Mouse (Mus musculus) layer of hippocampus, adult 9-11 months (tissue): ENCODE results near the gene Clk2.

Experiments used
- DNase-seq: peaks from one replicate; pipeline ENCODE4 v3.0.0; 2022

The Clk2 gene

GRCm38 (mm10) chr3:89164506-89165267, at the start of gene Clk2:
Clk2 (plus strand) TSS chr3:89164795.
- DNase-seq: peak; percentile 95

DNA sequence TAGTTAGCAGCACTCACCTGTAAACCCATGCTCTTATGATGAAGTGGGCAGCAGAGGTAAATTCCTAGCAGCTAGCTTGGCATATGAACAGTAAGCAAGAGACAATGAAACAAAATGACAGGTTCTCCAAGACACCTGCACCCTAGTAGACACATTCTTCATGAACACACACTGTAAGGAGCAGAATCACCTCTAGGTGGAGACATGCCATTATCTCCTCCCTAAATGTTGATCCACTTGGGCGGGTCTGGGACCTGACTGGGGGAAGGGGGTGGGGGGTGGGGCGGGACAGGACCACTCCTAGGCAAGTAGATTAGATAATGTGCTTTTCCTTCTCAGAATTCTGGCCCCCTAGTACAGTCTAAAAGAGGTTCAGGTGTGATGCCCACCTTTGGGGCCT, 49.1 kb upstream of the Clk2 start:
- DNase-seq: no peak

- no peak for DNase-seq
Measured at GRCm38 (mm10) chr3:89123313-89123712, 41.3 kb upstream of the Clk2 start.

DNA sequence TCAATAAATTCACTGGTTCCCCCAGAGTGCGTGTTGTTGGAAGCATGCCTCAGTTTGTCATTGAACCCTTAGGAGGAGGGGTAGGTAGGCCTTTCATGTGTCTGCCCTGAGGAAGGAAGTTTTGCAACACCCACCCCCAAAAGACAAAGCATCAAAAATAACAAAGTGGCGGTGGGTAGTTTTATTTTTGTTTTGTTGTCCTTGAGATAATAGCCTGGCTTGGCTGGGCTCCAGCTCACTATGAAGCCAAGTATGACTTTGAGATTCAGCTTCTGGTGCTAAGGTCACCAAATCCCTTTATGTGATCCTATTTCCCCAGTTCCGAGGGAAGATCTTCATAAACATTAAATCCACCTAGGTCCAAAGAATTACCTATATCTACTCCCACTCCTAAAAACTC, 40.4 kb upstream of the Clk2 start:
- DNase-seq: no peak

GRCm38 (mm10) chr3:89125981-89126380, 38.6 kb upstream of the Clk2 start:
- no peak for DNase-seq

DNA sequence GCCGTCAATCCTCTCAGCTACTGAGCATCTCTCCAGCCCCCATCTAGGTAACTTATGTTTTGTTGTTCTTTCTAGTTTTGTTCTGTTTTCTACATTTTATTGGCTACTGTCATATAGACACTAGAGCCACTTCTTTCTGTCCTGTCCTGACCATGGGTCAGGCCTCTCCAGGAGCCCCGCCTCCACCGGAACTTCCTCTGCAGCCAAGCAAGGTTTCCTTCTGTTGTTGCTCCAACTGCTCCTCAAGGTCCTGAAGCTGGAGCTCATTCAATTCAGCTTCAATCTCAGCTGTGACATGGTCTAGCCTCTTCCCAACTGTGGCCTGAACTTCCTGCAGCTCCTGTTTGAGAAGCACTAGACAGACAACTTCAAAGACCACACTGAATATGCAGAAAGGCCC, 34.7 kb upstream of the Clk2 start:
- no peak for DNase-seq

GRCm38 (mm10) chr3:89131816-89132215, 32.8 kb upstream of the Clk2 start:
- DNase-seq: peak; percentile 82

GRCm38 (mm10) chr3:89132285-89133062, 32.1 kb upstream of the Clk2 start:
- peak; percentile 34 for DNase-seq

GRCm38 (mm10) chr3:89133063-89133450, 31.5 kb upstream of the Clk2 start:
- DNase-seq: no peak

DNA sequence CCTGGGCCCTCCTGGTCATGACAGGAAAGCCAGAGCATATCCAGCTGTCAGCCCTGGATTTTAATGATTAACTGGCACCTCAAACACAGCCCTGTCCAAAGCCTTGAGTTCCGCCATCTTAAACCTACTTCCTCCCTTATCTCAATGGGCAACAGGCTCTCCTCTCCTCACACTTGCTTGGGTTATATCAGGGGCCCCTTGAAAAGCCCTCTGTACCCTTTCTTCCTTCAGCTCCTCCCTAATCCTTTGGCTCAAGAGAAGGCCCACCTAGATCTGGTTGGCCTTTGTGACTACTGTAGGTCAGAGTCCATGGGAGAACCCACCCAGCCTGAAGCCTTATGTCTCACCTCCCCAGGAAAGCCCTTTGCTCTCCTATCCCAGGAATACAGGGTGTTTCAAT, 30.8 kb upstream of the Clk2 start:
- no peak for DNase-seq

DNA sequence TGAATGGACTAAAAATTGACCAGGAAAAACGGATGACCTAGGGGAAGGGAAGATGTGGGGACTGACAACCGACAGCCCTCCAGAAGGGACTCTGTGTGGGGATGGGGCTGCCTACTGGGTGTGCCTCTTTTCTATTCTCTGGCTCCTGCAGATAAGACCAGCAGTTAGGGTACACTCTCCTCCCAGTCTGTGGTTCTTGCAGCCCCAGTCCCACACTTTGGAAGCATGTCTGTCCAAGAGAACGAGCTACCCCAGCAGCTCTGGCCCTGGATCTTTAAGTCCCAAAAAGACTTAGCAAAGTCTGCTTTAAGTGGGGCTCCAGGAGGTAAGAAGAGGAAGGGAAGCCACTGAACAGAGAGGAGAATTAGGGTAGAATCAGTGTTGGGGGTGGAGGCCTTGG, 28.6 kb upstream of the Clk2 start, which contains the start of gene Pklr:
Gene Pklr, plus strand, starts transcription at position 185 of the 400 bp plus-strand sequence.
- no peak for DNase-seq

- DNase-seq: no peak
Measured at GRCm38 (mm10) chr3:89136365-89136764, 28.2 kb upstream of the Clk2 start.

- no peak for DNase-seq
Measured at GRCm38 (mm10) chr3:89144821-89145220, 19.8 kb upstream of the Clk2 start.

GRCm38 (mm10) chr3:89145566-89145965, 19.0 kb upstream of the Clk2 start:
- DNase-seq: no peak

DNA sequence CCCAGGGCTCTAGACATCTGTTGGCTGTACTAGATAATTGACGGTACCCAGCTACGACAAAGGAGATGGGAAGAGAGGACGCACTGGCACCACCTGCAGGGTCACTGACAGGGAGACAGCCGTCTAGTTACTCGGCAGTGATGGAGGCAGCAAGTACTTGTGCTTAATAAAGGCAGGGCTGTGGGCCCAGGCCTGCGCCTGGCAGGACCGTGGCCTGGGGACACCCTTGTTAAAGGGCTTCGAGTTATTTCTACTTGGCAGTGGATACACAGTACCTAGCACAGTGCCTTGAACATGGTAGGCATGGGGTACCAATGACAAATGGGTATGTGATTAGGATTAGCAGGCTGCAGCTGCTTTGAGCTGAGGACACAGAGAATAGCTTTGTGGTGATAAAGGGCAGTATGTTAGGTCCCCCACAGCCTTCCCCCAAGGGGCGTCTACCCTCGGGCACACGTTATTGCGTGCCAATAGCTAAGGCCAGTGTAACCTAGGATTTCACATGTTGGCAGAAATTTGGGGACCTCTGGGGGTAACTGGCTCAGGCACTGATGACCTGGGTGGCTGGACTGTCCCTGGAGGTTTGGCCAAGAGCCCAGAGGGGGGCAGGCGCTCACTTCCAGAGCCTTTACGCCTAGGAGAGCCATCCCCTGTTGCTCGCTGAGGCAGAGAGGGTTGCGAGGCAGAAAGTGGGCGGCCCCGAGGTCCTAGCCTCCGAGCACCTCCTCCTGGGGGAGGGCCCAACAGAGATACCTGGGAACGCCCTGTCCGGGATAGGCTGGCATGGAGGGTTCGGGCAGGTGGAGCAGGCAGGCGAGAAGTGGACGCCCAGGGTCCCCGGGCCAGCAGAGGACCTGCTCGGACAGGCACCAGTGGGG, 17.3 kb upstream of the Clk2 start:
- no peak for DNase-seq

GRCm38 (mm10) chr3:89147979-89148311, 16.6 kb upstream of the Clk2 start:
- no peak for DNase-seq

DNA sequence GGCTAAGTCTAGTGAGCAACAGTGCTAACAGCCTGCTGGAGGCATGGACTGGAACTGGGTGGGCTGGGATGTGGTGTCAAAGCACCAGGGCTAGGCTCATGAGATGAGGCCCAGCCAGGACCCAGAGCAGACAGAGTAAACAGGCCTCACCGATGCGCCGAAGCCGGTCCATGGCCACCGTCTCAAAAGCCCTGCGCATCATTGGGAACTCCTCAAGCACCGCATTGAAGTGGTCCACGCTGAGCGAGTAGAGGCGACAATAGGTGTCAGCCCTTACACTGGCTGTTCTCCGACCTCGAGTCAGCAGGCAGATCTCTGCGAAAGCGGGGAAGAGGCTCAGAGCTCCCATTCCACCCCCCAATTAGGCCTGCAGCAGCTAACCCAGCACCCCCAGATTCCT, 16.0 kb upstream of the Clk2 start:
- DNase-seq: no peak

- no peak for DNase-seq
Measured at GRCm38 (mm10) chr3:89152084-89152835, 12.3 kb upstream of the Clk2 start.

DNA sequence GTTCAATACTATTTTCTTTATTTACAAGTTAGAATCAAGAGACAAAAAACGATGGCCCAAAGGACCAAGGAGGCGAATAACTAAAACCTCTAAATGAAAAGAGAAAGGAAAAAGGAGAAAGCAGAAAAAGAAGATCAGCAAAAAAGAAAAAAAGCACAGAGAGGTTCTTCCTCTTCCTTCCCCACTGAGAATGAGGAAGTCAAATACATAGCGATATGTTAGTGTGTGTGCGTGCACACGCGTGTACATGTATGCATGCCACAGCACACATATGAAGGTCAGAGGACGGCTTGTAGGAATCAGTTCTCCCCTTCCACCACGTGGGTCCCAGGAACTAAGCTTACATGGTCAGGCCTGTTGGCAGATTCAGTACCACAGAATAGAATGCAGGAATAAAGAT, 7.6 kb upstream of the Clk2 start:
- no peak for DNase-seq

GRCm38 (mm10) chr3:89158651-89159050, 5.9 kb upstream of the Clk2 start:
- no peak for DNase-seq

- no peak for DNase-seq
Measured at GRCm38 (mm10) chr3:89159211-89159610, 5.4 kb upstream of the Clk2 start.

DNA sequence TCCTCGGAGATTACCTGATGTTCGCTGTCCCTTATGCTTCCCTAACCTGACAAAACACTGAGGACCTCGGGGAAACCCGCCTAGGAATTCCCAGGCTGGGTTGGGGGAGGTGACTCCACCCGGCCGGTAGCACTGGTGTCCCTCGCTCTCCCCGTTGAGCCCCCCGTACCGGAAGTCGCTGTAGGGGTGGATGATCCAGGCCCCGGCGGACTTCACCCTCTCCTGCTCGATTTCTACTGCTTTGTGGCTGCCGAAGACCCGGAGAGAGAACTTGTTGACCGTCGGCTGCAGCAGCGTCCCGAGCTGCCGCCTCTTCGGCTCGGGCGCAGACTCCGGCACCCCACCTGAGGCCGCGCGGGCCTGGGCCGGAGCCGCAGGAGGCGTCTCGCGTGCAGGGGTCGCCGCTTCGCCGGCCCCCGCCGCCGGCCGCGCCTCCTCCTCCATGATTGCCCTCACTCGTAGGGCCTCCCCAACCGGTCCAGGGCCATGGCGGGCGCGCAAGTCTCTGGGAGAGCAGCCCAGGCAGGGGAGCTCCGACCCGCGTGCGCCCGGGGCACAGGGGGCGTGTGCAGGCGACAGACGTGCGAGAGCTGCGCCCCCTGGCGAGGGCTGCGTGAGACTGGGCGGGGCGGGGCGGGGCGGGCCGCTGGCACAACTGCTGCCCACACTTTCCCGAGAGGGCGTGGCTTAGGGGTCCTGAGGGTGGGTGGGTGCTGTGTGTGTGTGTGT, 4.8 kb upstream of the Clk2 start, which contains the start of gene Hcn3:
Gene Hcn3, minus strand, starts transcription at position 581 of the 729 bp plus-strand sequence.
- no peak for DNase-seq
